Mouse (Mus musculus) NIH3T3 (cell line): ENCODE measurements around the gene Dusp1.

ENCODE experiments used
- DNase-seq: peaks from one replicate; pipeline ENCODE4 v3.0.0-alpha.2; 2012; ENCODE audit warnings: low read depth

Dusp1 gene

DNA sequence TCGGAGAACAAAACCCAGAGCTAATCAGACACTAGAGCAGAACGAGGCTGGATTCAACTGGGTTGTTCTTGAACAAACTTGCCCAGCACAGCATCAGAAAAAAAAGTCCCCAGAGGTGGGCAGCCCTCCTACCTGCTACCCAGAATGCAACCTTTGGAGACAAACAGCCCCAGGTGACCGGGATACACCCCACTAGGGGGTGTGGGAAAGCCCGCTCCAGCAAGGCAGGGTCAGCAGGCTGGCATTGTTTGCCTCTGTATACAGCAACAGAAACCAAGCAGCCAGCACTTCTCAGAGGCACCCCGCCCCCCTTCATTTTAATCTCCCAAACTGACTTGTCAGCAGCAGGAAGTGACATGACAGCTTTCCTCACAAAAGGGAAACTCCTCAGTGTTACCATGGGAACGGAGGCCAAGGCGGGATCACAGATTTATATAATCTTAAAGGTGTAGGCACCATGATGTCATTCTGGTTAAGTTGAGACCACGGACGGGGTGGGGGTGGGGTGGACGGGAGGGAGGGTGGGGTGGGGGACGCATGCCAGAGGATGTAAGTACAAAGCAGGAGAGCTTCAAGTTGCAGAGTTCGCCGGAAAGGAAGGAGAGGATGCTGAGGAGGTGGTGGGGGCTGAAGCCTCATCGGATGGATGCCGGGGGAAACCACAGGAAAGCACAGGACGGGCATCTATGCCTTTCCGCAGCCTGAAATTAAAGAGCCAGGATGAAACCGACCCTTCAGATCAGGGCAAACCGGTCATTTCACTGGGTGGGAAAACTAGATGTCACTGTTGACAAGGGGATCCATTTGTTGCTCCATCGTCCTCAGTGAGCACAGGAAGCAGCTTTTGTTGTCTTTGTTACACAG lies 58.9 kb downstream of the Dusp1 start:
- peak; percentile 84 for DNase-seq

- DNase-seq: no peak
These were observed 60.1 kb downstream of the Dusp1 start for GRCm38 (mm10) chr17:26501826-26502225.

DNA sequence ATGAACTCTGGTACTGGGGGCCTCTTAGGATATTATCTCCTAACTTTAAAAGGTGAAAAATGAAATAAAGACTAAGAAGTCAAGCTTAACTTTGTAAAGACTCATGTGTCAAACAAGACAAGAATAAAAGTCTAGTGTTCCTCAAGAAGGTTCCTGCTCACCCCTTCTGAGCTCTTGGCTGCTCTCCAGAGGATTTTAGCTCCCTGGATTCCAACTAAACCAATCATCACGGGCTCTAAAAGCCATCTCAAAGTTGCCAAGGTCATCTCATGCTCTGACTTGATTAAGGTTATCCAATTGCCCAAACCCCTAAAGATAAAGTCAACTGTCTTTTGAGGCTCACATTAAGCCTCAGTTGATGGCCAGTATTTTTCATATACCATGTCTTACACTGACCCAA lies 63.3 kb downstream of the Dusp1 start:
- peak; percentile 37 for DNase-seq

DNA sequence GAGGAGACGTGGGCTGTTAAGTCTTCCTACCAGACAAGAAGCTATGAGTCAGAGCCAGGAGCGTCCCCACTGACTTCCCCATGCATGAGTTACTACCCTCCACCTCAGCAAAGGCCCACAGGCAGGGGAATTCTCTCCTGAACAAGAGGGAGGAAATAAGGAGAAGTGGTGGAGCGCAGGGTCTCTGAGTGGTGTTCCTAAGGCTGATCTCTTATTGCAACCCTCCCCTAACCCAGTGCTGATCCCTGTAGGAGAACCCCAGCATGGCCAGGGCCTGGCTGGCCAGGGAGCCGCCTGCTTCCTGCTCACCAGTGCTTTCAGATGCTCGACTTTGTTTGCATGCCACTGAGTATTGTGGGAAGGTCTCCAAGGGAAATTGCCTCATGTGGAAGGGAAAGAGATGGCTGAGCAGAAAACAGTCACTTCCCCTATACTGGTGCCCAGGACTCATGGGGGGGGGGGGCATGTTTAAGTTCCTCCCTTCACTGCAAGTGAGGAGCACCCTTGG lies 64.5 kb downstream of the Dusp1 start:
- peak; percentile 63 for DNase-seq

- DNase-seq: no peak
These were observed 67.1 kb downstream of the Dusp1 start for GRCm38 (mm10) chr17:26494642-26495468.

- DNase-seq: no peak
These were observed 69.7 kb downstream of the Dusp1 start for GRCm38 (mm10) chr17:26492246-26492645.

- peak; percentile 59 for DNase-seq
These were observed 71.0 kb downstream of the Dusp1 start for GRCm38 (mm10) chr17:26490910-26491309.

DNA sequence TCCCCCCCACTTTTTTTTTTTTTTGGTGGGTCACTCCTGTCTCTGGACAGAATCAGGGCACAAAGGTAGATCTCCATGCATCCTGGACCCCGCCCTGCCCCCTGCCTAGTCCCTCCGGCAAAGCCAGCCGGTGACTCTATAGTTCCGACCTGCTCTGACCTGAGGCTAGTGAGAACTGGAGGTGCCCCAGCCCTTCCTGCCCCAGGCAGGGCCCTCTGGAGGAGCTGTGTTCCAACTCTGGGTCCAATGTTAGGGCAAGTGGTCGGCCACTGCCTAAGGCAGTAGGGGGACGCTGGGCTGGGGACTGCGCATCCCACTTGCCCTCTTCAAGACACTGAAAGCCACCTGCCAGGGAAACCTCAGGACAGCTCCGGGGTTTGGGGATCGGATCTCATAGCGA lies 71.9 kb downstream of the Dusp1 start:
- no peak for DNase-seq

DNA sequence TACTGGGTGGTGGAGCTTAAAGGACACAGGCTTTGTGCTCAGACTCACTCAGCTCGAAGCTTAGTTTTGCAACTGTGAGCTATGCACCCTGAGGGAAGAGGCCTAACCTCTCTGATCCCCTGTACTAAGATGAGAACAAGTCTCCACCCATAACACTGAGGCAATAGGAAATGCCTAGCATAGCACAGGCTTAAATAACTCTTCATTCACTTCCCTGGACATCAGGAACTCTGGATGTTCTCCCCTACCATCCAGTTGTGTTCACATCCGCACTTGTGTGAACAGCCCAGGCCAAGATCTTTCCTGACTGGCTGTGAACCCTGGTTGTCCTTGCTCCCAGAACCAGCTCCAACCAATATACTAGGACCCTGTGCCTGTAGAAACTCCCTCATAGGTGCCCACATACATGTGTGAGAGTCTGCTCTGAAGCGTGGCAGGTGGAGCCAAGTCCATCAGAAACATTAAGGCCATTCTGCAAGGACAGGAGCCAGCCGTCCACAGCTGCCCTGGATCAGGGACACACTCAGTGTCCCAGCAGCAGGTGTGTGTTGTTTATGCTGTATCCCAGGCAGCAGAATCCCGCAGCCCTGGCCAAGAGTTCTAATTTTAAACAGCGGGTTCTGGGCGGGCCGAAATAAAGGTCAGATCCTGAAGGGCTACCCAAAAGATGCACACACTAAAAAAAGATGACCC lies 73.1 kb downstream of the Dusp1 start:
- DNase-seq: peak; percentile 32

- DNase-seq: no peak
These were observed 74.0 kb downstream of the Dusp1 start for GRCm38 (mm10) chr17:26487917-26488316.

DNA sequence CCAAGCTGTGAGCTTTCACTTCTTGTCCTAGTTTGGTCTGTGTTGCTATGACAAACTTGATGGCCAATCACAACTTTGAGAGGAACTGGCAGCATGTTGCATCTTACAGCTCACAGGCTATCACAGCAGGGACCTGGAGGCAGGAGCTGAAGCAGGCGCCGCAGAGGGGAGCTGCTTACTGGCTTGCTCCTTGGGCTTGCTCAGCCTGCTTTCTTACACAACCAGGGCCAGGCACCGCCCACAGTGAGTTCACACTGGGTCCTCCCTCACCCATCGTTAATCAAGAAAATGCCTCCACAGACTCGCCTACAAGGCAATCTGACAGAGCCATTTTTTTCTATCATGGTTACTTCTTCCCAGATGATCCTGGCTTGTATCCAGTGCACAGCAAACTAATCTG lies 74.7 kb downstream of the Dusp1 start:
- DNase-seq: peak; percentile 82

GRCm38 (mm10) chr17:26484626-26485421 lies 77.1 kb downstream of the Dusp1 start:
- no peak for DNase-seq

GRCm38 (mm10) chr17:26480956-26481355 lies 81.0 kb downstream of the Dusp1 start:
- DNase-seq: no peak

DNA sequence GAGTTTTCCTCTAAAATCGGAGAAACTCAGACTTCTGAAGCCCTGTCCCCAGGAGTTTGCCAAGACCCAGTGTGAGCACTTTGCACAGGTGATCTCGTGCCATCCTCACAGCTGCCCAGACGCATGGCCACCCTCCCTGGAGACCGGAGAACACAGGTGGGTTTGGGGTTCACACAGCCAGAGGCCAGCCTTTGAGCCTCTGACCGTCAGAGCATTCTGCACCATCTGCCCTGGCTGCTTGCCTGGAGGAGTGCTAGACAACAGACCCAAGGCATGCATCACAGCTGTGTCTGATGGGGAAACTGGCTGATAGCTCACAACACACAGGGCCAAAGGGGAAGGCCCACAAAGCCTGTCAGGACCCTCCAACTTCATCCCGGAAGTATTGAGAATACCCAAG lies 82.3 kb downstream of the Dusp1 start:
- no peak for DNase-seq

DNA sequence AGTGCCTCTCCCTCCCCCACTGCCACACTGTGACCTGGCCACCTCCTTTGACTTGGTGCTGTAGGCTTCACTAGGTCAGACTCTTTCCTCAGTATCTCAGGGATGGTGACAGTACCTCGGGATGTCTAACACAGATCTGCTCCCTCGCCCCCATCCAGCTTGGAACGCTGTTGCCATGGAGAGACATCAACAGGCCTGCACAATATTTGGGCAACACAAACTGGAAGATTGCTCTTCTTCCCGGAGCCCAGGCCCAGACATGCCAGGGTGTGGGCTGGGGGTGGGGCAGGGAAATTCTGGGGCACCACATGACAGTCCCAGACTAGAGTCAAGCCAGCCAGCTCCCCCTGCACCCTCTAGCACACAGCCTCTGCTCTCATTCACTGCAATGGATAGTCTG lies 83.3 kb downstream of the Dusp1 start:
- DNase-seq: no peak

GRCm38 (mm10) chr17:26476871-26477270 lies 85.1 kb downstream of the Dusp1 start:
- DNase-seq: no peak

- no peak for DNase-seq
These were observed 93.6 kb downstream of the Dusp1 start for GRCm38 (mm10) chr17:26468102-26468894.

GRCm38 (mm10) chr17:26467619-26468018 lies 94.3 kb downstream of the Dusp1 start:
- no peak for DNase-seq

GRCm38 (mm10) chr17:26466741-26467150 lies 95.2 kb downstream of the Dusp1 start:
- peak; percentile 88 for DNase-seq

DNA sequence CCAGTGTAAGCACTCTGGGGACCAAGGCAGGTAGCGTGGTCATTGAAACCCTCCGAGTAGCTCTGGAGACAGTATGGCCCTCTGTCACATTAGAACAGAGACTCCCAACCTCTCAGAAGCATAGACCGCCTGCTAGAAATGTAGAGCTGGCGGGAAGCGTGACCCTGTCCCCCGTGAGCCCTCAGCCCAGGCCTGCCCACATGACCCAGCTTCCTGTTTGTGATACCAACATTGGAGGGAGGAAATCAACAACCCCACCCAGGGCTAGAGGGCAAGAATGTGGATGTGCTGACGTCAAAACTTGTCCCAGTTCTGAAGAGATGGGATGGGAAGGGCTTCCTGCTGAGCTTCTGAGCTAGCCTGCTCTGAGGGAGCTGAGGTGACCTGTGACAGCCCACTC lies 97.0 kb downstream of the Dusp1 start:
- no peak for DNase-seq

DNA sequence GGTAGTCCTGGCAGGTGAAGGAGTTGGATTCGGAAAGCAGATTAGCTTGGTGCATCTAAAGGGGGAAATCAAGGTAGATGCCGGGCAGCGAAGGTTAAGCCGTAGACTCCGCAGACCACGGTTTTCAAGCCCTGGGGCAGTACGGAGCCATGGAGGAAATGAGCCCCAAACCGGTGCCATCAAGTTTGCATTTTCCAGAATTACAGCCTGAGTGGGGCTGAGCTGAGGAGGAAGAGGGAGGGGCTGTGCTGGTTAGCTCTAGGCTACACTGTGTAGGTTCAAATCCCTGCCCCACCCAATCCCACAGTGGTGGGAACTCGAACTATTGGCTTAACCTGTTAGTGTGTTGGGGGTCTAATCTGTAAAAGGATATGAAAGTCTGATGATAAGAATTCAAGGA lies 97.4 kb downstream of the Dusp1 start:
- DNase-seq: no peak
